Mouse (Mus musculus): ENCODE results near the gene Coa6. TPM values are rescaled to one million over a fixed set of nuclear protein-coding genes. Genes with fewer than 3 reads are reported as not detected.
A peak's percentile ranks its signal among the peaks of the same experiment; 100 is the strongest.

The Coa6 gene
- polyA plus RNA-seq, 1 experiment = 68.9 TPM

DNA sequence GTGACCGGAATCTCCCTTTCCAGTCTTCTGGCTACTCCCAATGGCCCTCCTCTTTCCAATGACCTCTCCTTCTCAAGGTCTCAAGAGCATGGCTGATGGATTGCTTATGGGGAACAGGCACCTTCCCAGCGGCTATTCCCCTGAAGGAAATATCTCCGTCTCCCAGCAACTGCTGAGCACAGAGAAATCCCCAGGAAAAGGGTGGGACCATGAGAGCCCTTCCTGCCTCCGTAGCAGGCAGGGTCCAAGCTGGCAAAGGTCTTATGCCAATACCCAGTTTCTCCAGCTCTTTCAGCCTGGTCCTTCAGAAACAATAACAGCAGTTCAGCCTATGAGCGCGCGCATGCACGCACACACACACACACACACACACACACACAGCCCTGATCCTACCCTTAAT lies 28.8 kb downstream of the Coa6 start:
- TF ChIP-seq POLR2A (IDR thresholded peaks at IDR 0.05; ENCODE audit: control insufficient read depth, extremely low read depth, insufficient read depth, low read length, poor library complexity) = no peak
- no peak for TF ChIP-seq CTCF (IDR thresholded peaks at IDR 0.05; ENCODE audit: borderline replicate concordance, control insufficient read depth, extremely low read depth, insufficient read depth, low read length, poor library complexity)
- H3K36me3 ChIP-seq (ENCODE audit: control insufficient read depth, insufficient read depth, low read length) = peaks cover 26% of the 10 kb centered on the region
- H3K4me1 ChIP-seq (replicated peaks; ENCODE audit: control insufficient read depth, insufficient read depth, low read length) = no peaks in the 10 kb centered on the region
- H3K4me3 ChIP-seq (ENCODE audit: control insufficient read depth, insufficient read depth, low read length) = no peak overlapping the region
- 97% methylated on average over 8 of the region's 8 CpGs for WGBS
- DNase-seq = no peak
- H3K27ac ChIP-seq (ENCODE audit: control insufficient read depth, insufficient read depth, low read length) = no peak overlapping the region
- no peaks in the 10 kb centered on the region for H3K27me3 ChIP-seq (ENCODE audit: control insufficient read depth, insufficient read depth, low read length)

DNA sequence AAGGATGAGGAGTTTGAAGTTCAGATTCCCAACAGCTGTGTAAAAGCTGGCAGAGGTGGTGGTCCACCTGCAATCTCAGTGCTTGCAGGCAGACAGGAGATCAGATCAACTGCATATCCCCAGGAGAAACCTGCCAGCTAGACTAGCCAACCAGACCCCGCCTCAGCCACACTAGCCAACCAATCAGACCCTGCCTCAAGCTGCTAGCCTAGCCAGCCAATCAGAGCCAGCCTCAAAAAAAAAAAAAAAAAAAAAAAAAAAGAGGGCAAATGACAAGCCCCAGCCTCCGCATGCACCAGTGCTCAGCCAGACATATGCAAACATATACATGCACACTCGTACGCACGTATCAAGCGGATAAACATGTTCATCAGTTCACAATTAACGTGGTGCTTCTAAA lies 33.1 kb downstream of the Coa6 start:
- WGBS = 95% methylated on average over 7 of the region's 7 CpGs
- TF ChIP-seq CTCF (IDR thresholded peaks at IDR 0.05; ENCODE audit: borderline replicate concordance, control insufficient read depth, extremely low read depth, insufficient read depth, low read length, poor library complexity) = no peak
- Histone ChIP-seq H3K4me1 (replicated peaks; ENCODE audit: control insufficient read depth, insufficient read depth, low read length) (no peaks in the 10 kb centered on the region), H3K4me3 (ENCODE audit: control insufficient read depth, insufficient read depth, low read length) (no peak overlapping the region), H3K27ac (ENCODE audit: control insufficient read depth, insufficient read depth, low read length) (no peak overlapping the region), H3K27me3 (ENCODE audit: control insufficient read depth, insufficient read depth, low read length) (no peaks in the 10 kb centered on the region), H3K36me3 (ENCODE audit: control insufficient read depth, insufficient read depth, low read length) (peaks cover 20% of the 10 kb centered on the region)
- peak; percentile 11 for DNase-seq

DNA sequence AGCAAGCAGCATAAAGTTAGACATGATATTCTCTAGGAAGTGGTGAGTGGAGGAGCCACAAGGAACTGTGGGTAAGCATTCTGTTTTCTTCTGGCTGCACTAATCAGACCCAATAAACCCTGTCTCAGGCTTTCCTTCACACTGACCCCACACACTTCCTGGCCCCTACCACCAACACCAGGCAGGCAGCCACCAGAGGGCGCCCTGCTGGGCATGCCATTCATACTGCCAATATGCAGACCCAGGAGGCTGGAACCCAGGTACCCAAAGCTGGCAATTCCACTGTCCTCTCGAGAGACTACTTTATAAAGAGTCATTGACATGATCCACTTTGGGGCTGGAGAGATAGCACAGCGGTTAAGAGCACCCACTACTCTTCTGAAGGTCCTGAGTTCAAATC lies 38.0 kb downstream of the Coa6 start:
- 63% methylated on average over 3 of the region's 3 CpGs for WGBS
- H3K27me3 ChIP-seq (ENCODE audit: control insufficient read depth, insufficient read depth, low read length) = no peaks in the 10 kb centered on the region
- no peak overlapping the region for H3K4me3 ChIP-seq (ENCODE audit: control insufficient read depth, insufficient read depth, low read length)
- peak; percentile 76 for DNase-seq
- H3K36me3 ChIP-seq (ENCODE audit: control insufficient read depth, insufficient read depth, low read length) = peaks cover 16% of the 10 kb centered on the region
- TF ChIP-seq POLR2A (IDR thresholded peaks at IDR 0.05; ENCODE audit: control insufficient read depth, extremely low read depth, insufficient read depth, low read length, poor library complexity) (no peak), CTCF (IDR thresholded peaks at IDR 0.05; ENCODE audit: borderline replicate concordance, control insufficient read depth, extremely low read depth, insufficient read depth, low read length, poor library complexity) (peak; percentile 88)
- no peaks in the 10 kb centered on the region for H3K4me1 ChIP-seq (replicated peaks; ENCODE audit: control insufficient read depth, insufficient read depth, low read length)
- H3K27ac ChIP-seq (ENCODE audit: control insufficient read depth, insufficient read depth, low read length) = no peak overlapping the region

DNA sequence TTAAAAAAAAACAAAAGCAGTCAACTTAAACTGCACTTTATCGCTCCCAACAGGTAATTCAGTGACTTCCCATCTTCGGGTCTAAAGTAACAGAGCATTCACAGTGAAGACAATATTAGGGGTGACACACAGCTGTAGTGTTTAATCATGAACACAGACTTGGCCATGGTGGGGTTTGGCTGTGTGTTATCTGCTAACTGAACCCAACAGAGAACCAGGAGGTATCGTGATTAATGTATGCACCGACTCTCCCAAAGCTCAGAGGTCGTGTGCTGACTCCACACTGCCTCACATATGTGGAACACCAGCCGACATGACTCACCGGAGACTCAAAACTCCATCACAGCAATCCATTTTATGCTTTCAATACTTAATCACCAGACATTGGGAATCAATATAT lies 39.4 kb downstream of the Coa6 start:
- Histone ChIP-seq H3K4me1 (replicated peaks; ENCODE audit: control insufficient read depth, insufficient read depth, low read length) (no peaks in the 10 kb centered on the region), H3K4me3 (ENCODE audit: control insufficient read depth, insufficient read depth, low read length) (no peak overlapping the region), H3K36me3 (ENCODE audit: control insufficient read depth, insufficient read depth, low read length) (peaks cover 20% of the 10 kb centered on the region), H3K27ac (ENCODE audit: control insufficient read depth, insufficient read depth, low read length) (no peak overlapping the region), H3K27me3 (ENCODE audit: control insufficient read depth, insufficient read depth, low read length) (no peaks in the 10 kb centered on the region)
- no peak for DNase-seq
- TF ChIP-seq POLR2A (IDR thresholded peaks at IDR 0.05; ENCODE audit: control insufficient read depth, extremely low read depth, insufficient read depth, low read length, poor library complexity) (no peak), CTCF (IDR thresholded peaks at IDR 0.05; ENCODE audit: borderline replicate concordance, control insufficient read depth, extremely low read depth, insufficient read depth, low read length, poor library complexity) (no peak)
- WGBS = 94% methylated on average over 7 of the region's 7 CpGs

DNA sequence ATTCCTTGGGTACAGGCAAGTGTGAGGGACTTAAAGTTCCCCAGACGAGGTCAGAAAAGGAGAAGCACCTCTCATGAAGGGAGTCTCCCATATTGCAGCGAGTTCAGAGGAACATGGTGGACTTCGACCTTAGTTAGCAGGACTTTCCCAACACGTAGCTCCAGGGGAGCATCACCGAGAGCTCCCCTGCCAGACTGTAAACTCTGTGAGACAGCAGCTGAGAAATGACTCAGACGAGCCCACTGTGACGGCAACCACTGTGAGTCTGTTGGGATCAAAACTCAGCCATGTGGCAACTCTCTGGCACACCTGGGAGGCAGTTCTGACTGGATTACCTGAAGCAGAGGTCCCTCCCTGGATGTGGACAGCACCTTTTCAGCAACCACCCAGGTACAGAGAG lies 41.8 kb downstream of the Coa6 start:
- TF ChIP-seq CTCF (IDR thresholded peaks at IDR 0.05; ENCODE audit: borderline replicate concordance, control insufficient read depth, extremely low read depth, insufficient read depth, low read length, poor library complexity) (no peak), POLR2A (IDR thresholded peaks at IDR 0.05; ENCODE audit: control insufficient read depth, extremely low read depth, insufficient read depth, low read length, poor library complexity) (no peak)
- 93% methylated on average over 7 of the region's 7 CpGs for WGBS
- no peak for DNase-seq

DNA sequence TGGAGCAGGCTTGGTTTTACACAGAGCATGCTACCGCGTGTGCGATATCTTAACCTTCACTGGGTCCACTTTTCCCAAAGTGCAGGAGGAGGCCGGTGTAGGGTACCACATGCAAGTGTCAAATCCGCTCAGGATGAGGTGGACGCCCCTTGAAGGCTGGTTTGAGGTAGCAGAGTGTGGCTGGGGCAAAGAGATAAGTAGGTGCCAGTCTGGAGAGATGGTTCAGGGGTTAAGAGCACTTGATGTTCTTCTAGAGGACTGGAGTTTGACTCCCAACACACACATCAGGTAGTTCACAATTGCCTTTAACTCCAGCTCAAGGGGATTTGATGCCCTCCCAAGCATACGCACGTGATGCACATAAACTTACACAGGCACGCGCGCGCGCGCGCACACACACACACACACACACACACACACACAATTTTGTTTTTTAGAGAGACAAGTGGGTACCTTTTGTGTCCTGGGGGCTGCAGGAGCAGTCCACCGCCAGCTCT lies 51.5 kb downstream of the Coa6 start:
- no peaks in the 10 kb centered on the region; the same call in 1 of the 2 replicates for H3K36me3 ChIP-seq (ENCODE audit: control insufficient read depth, insufficient read depth, low read length)
- H3K4me3 ChIP-seq (ENCODE audit: control insufficient read depth, insufficient read depth, low read length) = peak overlapping the region; percentile 63
- peaks cover 8% of the 10 kb centered on the region for H3K4me1 ChIP-seq (replicated peaks; ENCODE audit: control insufficient read depth, insufficient read depth, low read length)
- H3K27ac ChIP-seq (ENCODE audit: control insufficient read depth, insufficient read depth, low read length) = no peak overlapping the region
- 12% methylated on average over 16 of the region's 16 CpGs for WGBS
- no peak for DNase-seq
- H3K27me3 ChIP-seq (ENCODE audit: control insufficient read depth, insufficient read depth, low read length) = no peaks in the 10 kb centered on the region
- no peak for TF ChIP-seq CTCF (IDR thresholded peaks at IDR 0.05; ENCODE audit: borderline replicate concordance, control insufficient read depth, extremely low read depth, insufficient read depth, low read length, poor library complexity)
- TF ChIP-seq POLR2A (IDR thresholded peaks at IDR 0.05; ENCODE audit: control insufficient read depth, extremely low read depth, insufficient read depth, low read length, poor library complexity) = no peak

More for the DNA sequence above, 41.8 kb downstream of the Coa6 start:
- no peak overlapping the region for H3K27ac ChIP-seq (ENCODE audit: control insufficient read depth, insufficient read depth, low read length)
- no peaks in the 10 kb centered on the region for H3K4me1 ChIP-seq (replicated peaks; ENCODE audit: control insufficient read depth, insufficient read depth, low read length)
- no peaks in the 10 kb centered on the region for H3K27me3 ChIP-seq (ENCODE audit: control insufficient read depth, insufficient read depth, low read length)
- H3K4me3 ChIP-seq (ENCODE audit: control insufficient read depth, insufficient read depth, low read length) = no peak overlapping the region
- peaks cover 22% of the 10 kb centered on the region for H3K36me3 ChIP-seq (ENCODE audit: control insufficient read depth, insufficient read depth, low read length)
